Mouse (Mus musculus) spleen, embryonic (tissue): ENCODE results near the gene Zbtb32.

ENCODE experiments used
- CTCF ChIA-PET: fragments of 350-600 bp; sonication (Branson Sonifier 250); formaldehyde crosslinking; loops from one replicate; lab custom pipeline; 2022; lab: Charles Lee

The Zbtb32 gene

GRCm38 (mm10) chr7:30579950-30580349, 18.8 kb downstream of the Zbtb32 start:
- CTCF ChIA-PET, result no interaction called here

GRCm38 (mm10) chr7:30572969-30573368, 25.7 kb downstream of the Zbtb32 start:
- CTCF ChIA-PET, result no interaction called here

GRCm38 (mm10) chr7:30572389-30572788, 26.3 kb downstream of the Zbtb32 start:
- CTCF ChIA-PET, result interaction anchor here (0.5 kb wide), 1 partner anchor 173 kb away, joined by 3 read pairs; no protein-coding TSS in a partner anchor

GRCm38 (mm10) chr7:30567555-30567954, 31.2 kb downstream of the Zbtb32 start:
- CTCF ChIA-PET, result interaction anchor here (0.5 to 0.6 kb wide), 2 partner anchors 101 to 435 kb away, joined by 3 to 4 read pairs; no protein-coding TSS in a partner anchor

GRCm38 (mm10) chr7:30566033-30566432, 32.7 kb downstream of the Zbtb32 start:
- CTCF ChIA-PET, result no interaction called here

GRCm38 (mm10) chr7:30564970-30565571, 33.6 kb downstream of the Zbtb32 start, which contains the start of gene Igflr1:
Gene Igflr1, plus strand, starts transcription at chr7:30565427.
- CTCF ChIA-PET, result no interaction called here

GRCm38 (mm10) chr7:30563906-30564280, 34.8 kb downstream of the Zbtb32 start:
- CTCF ChIA-PET, result no interaction called here

- CTCF ChIA-PET, result interaction anchor here (0.7 kb wide), 1 partner anchor 29 kb away, joined by 5 read pairs; no protein-coding TSS in a partner anchor
These were observed 35.4 kb downstream of the Zbtb32 start, which contains the start of the genes U2af1l4, Gm49396 and Psenen for GRCm38 (mm10) chr7:30563117-30563905. Gene U2af1l4, plus strand, starts transcription at chr7:30563301. Gene Gm49396, plus strand, starts transcription at chr7:30563344. Gene Psenen, minus strand, starts transcription at chr7:30563627.

- CTCF ChIA-PET, result interaction anchor here (0.7 kb wide), 4 partner anchors 30 to 212 kb away, joined by 5 to 15 read pairs (median 10); no protein-coding TSS in a partner anchor
These were observed 36.1 kb downstream of the Zbtb32 start for GRCm38 (mm10) chr7:30562526-30563116.

- CTCF ChIA-PET, result no interaction called here
These were observed 38.4 kb downstream of the Zbtb32 start for GRCm38 (mm10) chr7:30560296-30560695.

GRCm38 (mm10) chr7:30559443-30559954, 39.2 kb downstream of the Zbtb32 start, which contains the start of gene Lin37:
Gene Lin37, minus strand, starts transcription at chr7:30559838.
- CTCF ChIA-PET, result no interaction called here

- CTCF ChIA-PET, result no interaction called here
These were observed 39.9 kb downstream of the Zbtb32 start for GRCm38 (mm10) chr7:30558656-30559442.

- CTCF ChIA-PET, result no interaction called here
These were observed 40.7 kb downstream of the Zbtb32 start for GRCm38 (mm10) chr7:30557901-30558514.

GRCm38 (mm10) chr7:30556894-30557536, 41.7 kb downstream of the Zbtb32 start:
- CTCF ChIA-PET, result no interaction called here

GRCm38 (mm10) chr7:30553810-30554584, 44.7 kb downstream of the Zbtb32 start:
- CTCF ChIA-PET, result no interaction called here

- CTCF ChIA-PET, result no interaction called here
These were observed 45.6 kb downstream of the Zbtb32 start for GRCm38 (mm10) chr7:30553021-30553589.

GRCm38 (mm10) chr7:30552102-30553020, 46.3 kb downstream of the Zbtb32 start, which contains the start of the genes Hspb6 and Proser3:
Gene Hspb6, plus strand, starts transcription at chr7:30552178.
Gene Proser3, minus strand, starts transcription at chr7:30552299.
- CTCF ChIA-PET, result interaction anchor here (0.6 kb wide), 1 partner anchor 73 kb away, joined by 4 read pairs; no protein-coding TSS in a partner anchor
